ENCODE assay signal across 8 mouse cellular contexts in genomic region chr9:108305629-108306520, GRCm38 (mm10). TPM values are rescaled to one million over a fixed set of nuclear protein-coding genes. Genes with fewer than 3 reads are reported as not detected.
A peak's percentile ranks its signal among the peaks of the same experiment; 100 is the strongest.
DNase-seq lines count a peak whose midpoint lies in the region; ATAC-seq lines count a peak whose summit lies in the region.

Gene Rhoa, plus strand, starts transcription at chr9:108306129.
Gene Tcta, minus strand, starts transcription at chr9:108306160.

- H3K27me3 ChIP-seq in hindbrain, embryonic 11.5 days (ENCODE audit: control insufficient read depth, insufficient read depth, low read length): no peaks in the 10 kb centered on the region

- peak within 1 kb of the TSS; percentile 93 for H3K9ac ChIP-seq in hindbrain, embryonic 11.5 days (ENCODE audit: low read depth, low read length)

- H3K4me1 ChIP-seq in hindbrain, embryonic 11.5 days (replicated peaks; ENCODE audit: control insufficient read depth, insufficient read depth, low read length): peaks cover 4% of the 10 kb centered on the region; the same call in 1 of the 2 replicates

- H3K36me3 ChIP-seq in hindbrain, embryonic 11.5 days (ENCODE audit: control insufficient read depth, insufficient read depth, low read length): no peaks in the 10 kb centered on the region

- no peaks in the 10 kb centered on the region for H3K9me3 ChIP-seq in hindbrain, embryonic 11.5 days (ENCODE audit: control insufficient read depth, low read length)

- peak; percentile 99 for DNase-seq in Muller cell, postnatal 12 days (ENCODE audit: inconsistent ontology term)
- peak; percentile 100 for DNase-seq in cerebellum, adult 9-11 months
- DNase-seq in frontal cortex, adult 2 months (ENCODE audit: extremely low spot score in 1 of 2, low spot score in 1 of 2): peak; percentile 100
- peak; percentile 99 for DNase-seq in hindbrain, embryonic 11.5 days (ENCODE audit: low spot score)
- peak; percentile 94 to 97 for DNase-seq in layer of hippocampus, postnatal 10 days (ENCODE audit: low spot score in 2 of 2)
- peak; percentile 99 for DNase-seq in lung, postnatal 10 days
- peak; percentile 96 for DNase-seq in ovary, postnatal 36 days (ENCODE audit: low spot score)
- peak; percentile 98 for DNase-seq in thymus, postnatal 25 days

- peak within 1 kb of the TSS; percentile 88 for H3K4me2 ChIP-seq in hindbrain, embryonic 11.5 days (replicated peaks; ENCODE audit: low read depth, low read length)

- H3K27ac ChIP-seq in hindbrain, embryonic 11.5 days (ENCODE audit: low read depth, low read length): peak within 1 kb of the TSS; percentile 100

- ATAC-seq in hindbrain, embryonic 11.5 days (ENCODE audit: low FRiP score): peak; percentile 98

- H3K4me3 ChIP-seq in hindbrain, embryonic 11.5 days (ENCODE audit: low read depth, low read length): peak within 1 kb of the TSS; percentile 88

- 2% methylated on average over 79 of the region's 81 CpGs for WGBS in hindbrain, embryonic 11.5 days

RNA-seq across cellular contexts. Expression of gene Rhoa, which starts in this region (rescaled TPM):
- polyA plus RNA-seq in frontal cortex, adult 2 months (2012; rRNA removed): 153 and 170 TPM in 2 replicates
- 270 and 295 TPM in 2 replicates for polyA plus RNA-seq in hindbrain, embryonic 11.5 days (2014; fragmentation: Nextera tagmentation; extraction: Ambion mirVana)
- total RNA-seq in layer of hippocampus, postnatal 10 days (2021): 100 to 1,000 TPM; 212 to 222 TPM

RNA-seq across cellular contexts. Expression of gene Tcta, which starts in this region (rescaled TPM):
- polyA plus RNA-seq in frontal cortex, adult 2 months (2012; rRNA removed): 47.5 and 53.5 TPM in 2 replicates
- polyA plus RNA-seq in hindbrain, embryonic 11.5 days (2014; fragmentation: Nextera tagmentation; extraction: Ambion mirVana): 31.0 and 35.0 TPM in 2 replicates
- 10 to 100 TPM; 44.8 to 46.9 TPM for total RNA-seq in layer of hippocampus, postnatal 10 days (2021)

Comparison
In these comparisons a context has a peak if more than half of its experiments do, and no peak if none do; other contexts are left out.
1. Peak in every context shown above with its lines: DNase-seq, ATAC-seq, H3K4me3 ChIP-seq and H3K27ac ChIP-seq.